ENCODE assay signal across 8 mouse cellular contexts in genomic region chr8:77379300-77379699, GRCm38 (mm10).
A peak's percentile ranks its signal among the peaks of the same experiment; 100 is the strongest.
DNase-seq lines count a peak whose midpoint lies in the region; ATAC-seq and TF ChIP-seq lines count a peak whose summit lies in the region.

No protein-coding gene starts in this region.

- DNase-seq in hindbrain, embryonic 10.5 days (ENCODE audit: low spot score), result peak; percentile 54
- peak; percentile 26 for DNase-seq in G1E (ENCODE audit: low spot score)
- DNase-seq in embryo, embryonic 10.5 days (ENCODE audit: low spot score), result peak; percentile 70
- DNase-seq in thymus, postnatal 25 days, result peak; percentile 53
- DNase-seq in left cerebral cortex, adult 9 months (ENCODE audit: low spot score in 2 of 2), result no peak
- DNase-seq in urinary bladder, adult 2 months (ENCODE audit: low spot score), result no peak

- H3K27ac ChIP-seq in hindbrain, embryonic 10.5 days, result no peak overlapping the region
- H3K27ac ChIP-seq in hindbrain, embryonic 13.5 days, result no peak overlapping the region
- H3K27ac ChIP-seq in lung, embryonic 16.5 days (ENCODE audit: low read length), result no peak overlapping the region

- H3K36me3 ChIP-seq in hindbrain, embryonic 10.5 days, result peaks cover 15% of the 10 kb centered on the region; the same call in 1 of the 2 replicates
- no peaks in the 10 kb centered on the region for H3K36me3 ChIP-seq in hindbrain, embryonic 13.5 days
- H3K36me3 ChIP-seq in G1E (replicated peaks), result peaks cover 70% of the 10 kb centered on the region
- H3K36me3 ChIP-seq in lung, embryonic 16.5 days (ENCODE audit: control insufficient read depth, insufficient read depth, low read length), result peaks cover 5% of the 10 kb centered on the region

- no peaks in the 10 kb centered on the region for H3K27me3 ChIP-seq in hindbrain, embryonic 10.5 days (ENCODE audit: insufficient read depth, poor library complexity, severe bottlenecking)
- H3K27me3 ChIP-seq in hindbrain, embryonic 13.5 days, result no peaks in the 10 kb centered on the region
- no peaks in the 10 kb centered on the region for H3K27me3 ChIP-seq in G1E (ENCODE audit: insufficient read depth, low read length)
- no peaks in the 10 kb centered on the region for H3K27me3 ChIP-seq in lung, embryonic 16.5 days (ENCODE audit: control insufficient read depth, insufficient read depth, low read depth, low read length)

- H3K4me1 ChIP-seq in hindbrain, embryonic 10.5 days (replicated peaks), result peaks cover 8% of the 10 kb centered on the region; the same call in 1 of the 2 replicates
- H3K4me1 ChIP-seq in hindbrain, embryonic 13.5 days (replicated peaks), result peaks cover 17% of the 10 kb centered on the region
- H3K4me1 ChIP-seq in G1E (ENCODE audit: insufficient read depth, low read depth, low read length), result peaks cover 7% of the 10 kb centered on the region
- H3K4me1 ChIP-seq in lung, embryonic 16.5 days (replicated peaks; ENCODE audit: control insufficient read depth, insufficient read depth, low read length), result peaks cover 4% of the 10 kb centered on the region

- peak; percentile 68 for TF ChIP-seq CTCF in G1E (IDR thresholded peaks at IDR 0.05; ENCODE audit: low read depth, low read length)

- H3K9ac ChIP-seq in hindbrain, embryonic 13.5 days, result no peak overlapping the region
- no peak overlapping the region for H3K9ac ChIP-seq in lung, embryonic 16.5 days (ENCODE audit: low read length)

- 58% methylated on average over 11 of the region's 11 CpGs for WGBS in hindbrain, embryonic 10.5 days
- WGBS in hindbrain, embryonic 13.5 days, result 63% methylated on average over 11 of the region's 11 CpGs
- 62% methylated on average over 11 of the region's 11 CpGs for WGBS in lung, embryonic 16.5 days

- no peak overlapping the region for H3K4me3 ChIP-seq in hindbrain, embryonic 10.5 days
- no peak overlapping the region for H3K4me3 ChIP-seq in hindbrain, embryonic 13.5 days
- H3K4me3 ChIP-seq in G1E (ENCODE audit: low read depth, low read length), result no peak overlapping the region
- no peak overlapping the region for H3K4me3 ChIP-seq in lung, embryonic 16.5 days (ENCODE audit: low read length)

- ATAC-seq in hindbrain, embryonic 13.5 days (ENCODE audit: low FRiP score), result no peak
- no peak for ATAC-seq in G1E (ENCODE audit: extremely low read depth, insufficient number of reproducible peaks, low FRiP score, poor library complexity, severe bottlenecking)
- peak; percentile 28; the same call in 1 of the 2 replicates for ATAC-seq in lung, embryonic 16.5 days (ENCODE audit: low read depth)

- no peak overlapping the region for H3K4me2 ChIP-seq in hindbrain, embryonic 13.5 days
- no peak overlapping the region for H3K4me2 ChIP-seq in lung, embryonic 16.5 days (ENCODE audit: low read depth, low read length)

- no peaks in the 10 kb centered on the region for H3K9me3 ChIP-seq in hindbrain, embryonic 10.5 days
- no peaks in the 10 kb centered on the region for H3K9me3 ChIP-seq in hindbrain, embryonic 13.5 days
- no peaks in the 10 kb centered on the region for H3K9me3 ChIP-seq in G1E (replicated peaks)
- H3K9me3 ChIP-seq in lung, embryonic 16.5 days (ENCODE audit: control insufficient read depth, low read length), result no peaks in the 10 kb centered on the region

Comparison
In these comparisons a context has a peak if more than half of its experiments do, and no peak if none do; other contexts are left out.
1. DNase-seq: peak in hindbrain, embryonic 10.5 days (single experiment), G1E (single experiment), embryo, embryonic 10.5 days (single experiment) and thymus, postnatal 25 days (single experiment); none in left cerebral cortex, adult 9 months (0 of 2) and urinary bladder, adult 2 months (single experiment).